Mouse (Mus musculus) bone marrow macrophage, adult 2 months (primary cell): ENCODE measurements at regions not wholly inside any gene's neighbourhood (a gene's known extent, or its start where the extent isn't known, plus 50 kb on each side); places are given as distances from the start of the nearest gene placed in this dataset.

ENCODE experiments used
- H3K27ac ChIP-seq: 2 replicates; pipeline ENCODE4 v1.5.1; 2012; ENCODE audit warnings: low read depth, low read length; ENCODE audit not compliant: insufficient read depth
- H3K4me1 ChIP-seq: 2 replicates; pipeline ENCODE4 v1.6.1; 2012; ENCODE audit warnings: low read length; ENCODE audit not compliant: control insufficient read depth, insufficient read depth
- H3K4me3 ChIP-seq: 2 replicates; pipeline ENCODE4 v1.5.1; 2012; ENCODE audit warnings: mild to moderate bottlenecking, low read length, moderate library complexity; ENCODE audit not compliant: insufficient read depth
- CTCF ChIP-seq: IDR thresholded peaks from 2 replicates; pipeline ENCODE4 v1.5.1; 2012; ENCODE audit warnings: low read depth, mild to moderate bottlenecking, low read length, moderate library complexity
- POLR2A ChIP-seq: IDR thresholded peaks from 2 replicates; pipeline ENCODE4 v1.6.1; 2012; ENCODE audit warnings: mild to moderate bottlenecking, low read depth, low read length, borderline replicate concordance

GRCm38 (mm10) chr7:124455659-124456058 lies 473.0 kb downstream of the Hs3st4 start:
- no peak for TF ChIP-seq POLR2A
- TF ChIP-seq CTCF: no peak
- no peak overlapping the region for H3K4me3 ChIP-seq

GRCm38 (mm10) chr7:124487326-124487725 lies 504.7 kb downstream of the Hs3st4 start:
- H3K27ac ChIP-seq: no peak overlapping the region
- no peak overlapping the region for H3K4me3 ChIP-seq
- TF ChIP-seq POLR2A: no peak
- TF ChIP-seq CTCF: no peak
- H3K4me1 ChIP-seq: no peaks in the 10 kb centered on the region

More at GRCm38 (mm10) chr7:124455659-124456058, 473.0 kb downstream of the Hs3st4 start:
- H3K4me1 ChIP-seq: no peaks in the 10 kb centered on the region
- H3K27ac ChIP-seq: no peak overlapping the region

- Histone ChIP-seq H3K4me1 (no peaks in the 10 kb centered on the region), H3K27ac (no peak overlapping the region), H3K4me3 (no peak overlapping the region)
- no peak for TF ChIP-seq CTCF
- TF ChIP-seq POLR2A: no peak
Measured at GRCm38 (mm10) chr7:124491109-124491793, 508.6 kb downstream of the Hs3st4 start.

GRCm38 (mm10) chr7:124491851-124492390 lies 509.3 kb downstream of the Hs3st4 start:
- no peaks in the 10 kb centered on the region for H3K4me1 ChIP-seq
- no peak overlapping the region for H3K4me3 ChIP-seq
- no peak for TF ChIP-seq CTCF
- TF ChIP-seq POLR2A: no peak

GRCm38 (mm10) chr7:124500636-124501035 lies 518.0 kb downstream of the Hs3st4 start:
- no peak overlapping the region for H3K27ac ChIP-seq
- TF ChIP-seq POLR2A (no peak), CTCF (no peak)
- no peak overlapping the region for H3K4me3 ChIP-seq
- H3K4me1 ChIP-seq: no peaks in the 10 kb centered on the region

More at GRCm38 (mm10) chr7:124491851-124492390, 509.3 kb downstream of the Hs3st4 start:
- no peak overlapping the region for H3K27ac ChIP-seq

GRCm38 (mm10) chr7:124502760-124503159 lies 520.1 kb downstream of the Hs3st4 start:
- Histone ChIP-seq H3K4me1 (no peaks in the 10 kb centered on the region), H3K27ac (no peak overlapping the region), H3K4me3 (no peak overlapping the region)
- TF ChIP-seq POLR2A (no peak), CTCF (no peak)

- H3K27ac ChIP-seq: no peak overlapping the region
- H3K4me1 ChIP-seq: no peaks in the 10 kb centered on the region
- TF ChIP-seq POLR2A (no peak), CTCF (no peak)
- no peak overlapping the region for H3K4me3 ChIP-seq
Measured at GRCm38 (mm10) chr7:124549038-124549437, 566.4 kb downstream of the Hs3st4 start.

- no peak for TF ChIP-seq CTCF
- no peak for TF ChIP-seq POLR2A
- Histone ChIP-seq H3K4me3 (no peak overlapping the region), H3K4me1 (no peaks in the 10 kb centered on the region), H3K27ac (no peak overlapping the region)
Measured at GRCm38 (mm10) chr7:124557213-124557612, 574.5 kb downstream of the Hs3st4 start.

- no peak for TF ChIP-seq CTCF
- TF ChIP-seq POLR2A: no peak
- H3K4me1 ChIP-seq: no peaks in the 10 kb centered on the region
- no peak overlapping the region for H3K4me3 ChIP-seq
- H3K27ac ChIP-seq: no peak overlapping the region
Measured at GRCm38 (mm10) chr7:124570804-124571203, 588.1 kb downstream of the Hs3st4 start.

- H3K27ac ChIP-seq: no peak overlapping the region
- no peak overlapping the region for H3K4me3 ChIP-seq
- H3K4me1 ChIP-seq: no peaks in the 10 kb centered on the region
- no peak for TF ChIP-seq POLR2A
- no peak for TF ChIP-seq CTCF
Measured at GRCm38 (mm10) chr7:124573666-124574065, 591.0 kb downstream of the Hs3st4 start.
